ENCODE assay signal across 8 mouse cellular contexts in the genomic region with DNA sequence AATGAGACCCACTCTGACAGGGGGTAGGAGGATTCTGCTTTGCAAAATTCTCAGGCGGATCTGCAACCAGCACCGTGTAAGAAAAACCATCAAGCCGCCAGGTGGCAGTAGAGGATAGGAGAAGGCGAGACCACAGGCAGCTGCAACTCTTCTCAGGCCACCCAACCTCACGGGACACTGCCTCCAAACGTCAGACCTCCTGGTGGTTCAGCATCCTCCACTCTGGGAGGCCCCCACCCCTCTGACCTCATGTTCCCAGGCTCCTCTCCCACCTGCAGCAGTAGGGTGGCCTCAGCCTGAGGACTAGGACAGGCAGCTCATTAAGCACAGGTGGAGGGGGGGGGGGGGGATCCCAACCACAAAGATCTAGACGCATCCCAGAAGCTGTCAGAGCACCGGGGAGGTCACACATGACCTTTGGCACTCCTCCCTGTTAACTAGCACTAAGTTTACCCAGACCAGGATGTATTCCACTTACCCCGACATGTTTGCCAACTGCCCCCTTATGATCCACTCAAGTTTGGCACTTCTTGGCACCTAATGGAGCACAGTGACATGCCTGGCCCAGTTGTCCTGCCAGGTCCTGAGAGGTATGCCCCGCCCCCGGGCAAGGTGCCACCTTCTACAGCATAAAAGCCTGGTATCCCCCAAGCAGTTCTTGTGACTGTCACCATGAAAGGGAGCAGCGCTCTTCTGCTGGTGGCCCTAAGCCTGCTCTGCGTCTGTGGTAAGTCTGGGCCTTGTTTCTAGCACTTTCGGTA. TPM values are rescaled to one million over a fixed set of nuclear protein-coding genes. Genes with fewer than 3 reads are reported as not detected.
DNase-seq lines count a peak whose midpoint lies in the region; ATAC-seq and TF ChIP-seq lines count a peak whose summit lies in the region.

Scgb1c1 (plus strand) TSS at position 643 of the 761 bp plus-strand sequence.

- H3K27ac ChIP-seq in hindbrain, embryonic 16.5 days (ENCODE audit: low read depth, low read length), result no peak within 1 kb of the TSS

- H3K9me3 ChIP-seq in hindbrain, embryonic 16.5 days (ENCODE audit: control insufficient read depth, low read length), result no peaks in the 10 kb centered on the region

- no peaks in the 10 kb centered on the region for H3K4me1 ChIP-seq in hindbrain, embryonic 16.5 days (ENCODE audit: control insufficient read depth, insufficient read depth, low read depth, low read length)

- no peaks in the 10 kb centered on the region for H3K36me3 ChIP-seq in hindbrain, embryonic 16.5 days (ENCODE audit: control insufficient read depth, insufficient read depth, low read length)

- no peak within 1 kb of the TSS for H3K4me2 ChIP-seq in hindbrain, embryonic 16.5 days (ENCODE audit: low read length)

- ATAC-seq in Patski, result peak; percentile 73
- ATAC-seq in hindbrain, embryonic 16.5 days, result peak; percentile 85

- no peak for DNase-seq in Patski (ENCODE audit: low read depth, low spot score)
- DNase-seq in cerebellum, postnatal 25 days, result peak; percentile 92 to 96
- DNase-seq in frontal cortex, postnatal 36 days (ENCODE audit: low spot score in 2 of 2), result peak; percentile 91 to 92
- DNase-seq in left cerebral cortex, adult 11 months (ENCODE audit: low spot score), result peak; percentile 59
- DNase-seq in lung, postnatal 36 days, result peak; percentile 95
- peak; percentile 91 for DNase-seq in retina, embryonic 14.5 days (ENCODE audit: low spot score)
- peak; percentile 90 for DNase-seq in thymus, postnatal 25 days

- TF ChIP-seq CTCF in Patski (IDR thresholded peaks at IDR 0.05), result no peak

- CTCF ChIA-PET in Patski (lab: Charles Lee), result interaction anchor here (0.8 to 2.0 kb wide), 6 partner anchors 9 to 114 kb away, joined by 3 to 9 read pairs (median 6); no protein-coding TSS in a partner anchor

- H3K27me3 ChIP-seq in Patski, result no peaks in the 10 kb centered on the region
- 0 out of 2 replicates have a peak, but pooled peaks cover 6% of the 10 kb centered on the region for H3K27me3 ChIP-seq in hindbrain, embryonic 16.5 days (replicated peaks; ENCODE audit: control insufficient read depth, insufficient read depth, low read length)

- WGBS in hindbrain, embryonic 16.5 days, result 29% methylated on average over 14 of the region's 14 CpGs

- POLR2A ChIA-PET in Patski (lab: Charles Lee), result no interaction called here

- in situ Hi-C loops in Patski (cut with MboI; ENCODE audit: low pct_unique_long_range_greater_than_20kb), result loop anchor here (5.0 to 10.0 kb wide), 3 partner anchors 57 to 330 kb away; partner anchors contain the start of genes Cox8b and Rnh1

- no peak within 1 kb of the TSS for H3K4me3 ChIP-seq in hindbrain, embryonic 16.5 days (ENCODE audit: low read length)

- no peak within 1 kb of the TSS for H3K9ac ChIP-seq in hindbrain, embryonic 16.5 days (ENCODE audit: low read depth, low read length)

RNA-seq across cellular contexts. Expression of gene Scgb1c1, which starts in this region (rescaled TPM):
- polyA plus RNA-seq in Patski (2021), result 0.23 TPM
- not detected in 2 replicates for polyA plus RNA-seq in hindbrain, embryonic 16.5 days (2015; fragmentation: Nextera tagmentation; extraction: Ambion mirVana)

Comparison
In these comparisons a context has a peak if more than half of its experiments do, and no peak if none do; other contexts are left out.
1. Peak in ATAC-seq in Patski; RNA of the gene not detected or under 1 TPM.
2. Peak in ATAC-seq in hindbrain, embryonic 16.5 days; RNA of the gene not detected or under 1 TPM.